Mouse (Mus musculus) heart, postnatal 25 days (tissue): ENCODE results near the gene Nepro. TPM values are rescaled to one million over a fixed set of nuclear protein-coding genes. Genes with fewer than 3 reads are reported as not detected.

Source experiments
- DNase-seq: peaks from one replicate; pipeline ENCODE4 v3.0.0; 2022; ENCODE audit warnings: low spot score
- intact Hi-C: fragments of 180-260 bp; cut with DNase I; formaldehyde crosslinking; loops from one replicate; pipeline ENCODE4 v1.15.1; 2025
- total RNA-seq, 2 experiments: library from RNA; stranded (reverse); gene quantifications; 2 replicates each; pipeline ENCODE4 v1.2.3; 2021

The Nepro gene
- total RNA-seq: 1 to 10 TPM; 3.5 to 4.2 TPM

DNA sequence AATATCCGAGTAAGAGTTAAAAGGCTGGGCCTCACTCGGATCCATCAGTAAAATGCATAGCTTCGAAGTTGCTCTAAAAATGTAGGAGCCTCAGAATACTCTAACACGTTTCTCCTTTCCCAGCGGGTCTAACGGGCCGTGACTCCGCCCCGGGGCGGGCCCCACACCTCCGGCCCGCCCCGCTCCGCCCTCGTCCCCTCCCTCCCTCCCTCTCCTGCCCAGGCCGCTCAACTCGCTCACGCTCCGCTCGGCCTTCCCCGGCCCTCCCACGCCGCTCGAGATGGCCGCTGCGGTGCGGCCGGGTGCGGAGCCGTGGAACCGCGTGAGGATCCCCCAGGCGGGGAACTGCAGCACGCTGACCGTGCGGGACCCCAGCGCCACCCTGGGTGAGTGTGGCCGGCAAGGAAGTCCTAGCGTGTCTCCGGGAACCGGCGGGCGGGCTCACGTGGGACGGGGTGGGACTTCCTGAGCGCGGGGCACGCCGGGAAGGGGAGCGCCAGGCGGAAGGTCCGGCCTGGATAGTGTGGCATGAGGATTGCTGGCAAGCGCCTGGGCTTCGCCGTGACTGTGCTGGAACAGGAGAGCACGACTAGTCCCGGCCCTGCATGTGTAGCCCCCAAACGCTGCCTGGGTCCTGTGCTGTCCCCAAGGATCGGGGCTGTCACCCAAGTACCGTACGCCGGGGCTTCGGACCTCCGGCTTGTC lies at the start of gene Nepro:
TSS of gene Nepro (plus strand) at position 219 of the 705 bp plus-strand sequence.
- peak; percentile 92 for DNase-seq
- intact Hi-C loops: loop anchor here (10.0 kb wide), 1 partner anchor 239 kb away; no protein-coding TSS in a partner anchor

DNA sequence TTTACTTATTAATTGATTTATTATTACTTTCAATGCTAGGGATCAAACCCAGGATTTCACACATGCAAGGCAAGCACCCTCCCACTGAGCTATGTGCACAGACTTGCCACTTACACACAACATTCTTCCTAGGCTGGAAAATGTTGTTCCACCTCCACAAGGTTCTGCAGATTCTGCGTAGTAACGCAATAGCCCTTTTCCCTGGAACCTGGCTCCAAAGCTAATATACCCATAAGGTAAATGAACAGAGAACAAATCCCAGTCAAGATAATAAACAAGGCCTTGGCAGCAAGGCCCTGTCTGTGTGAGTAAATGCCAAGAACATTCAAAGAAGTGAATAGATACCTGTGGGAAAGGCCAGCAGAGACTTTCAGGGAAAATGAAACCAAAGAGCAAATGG lies 47.7 kb upstream of the Nepro start:
- no peak for DNase-seq

DNA sequence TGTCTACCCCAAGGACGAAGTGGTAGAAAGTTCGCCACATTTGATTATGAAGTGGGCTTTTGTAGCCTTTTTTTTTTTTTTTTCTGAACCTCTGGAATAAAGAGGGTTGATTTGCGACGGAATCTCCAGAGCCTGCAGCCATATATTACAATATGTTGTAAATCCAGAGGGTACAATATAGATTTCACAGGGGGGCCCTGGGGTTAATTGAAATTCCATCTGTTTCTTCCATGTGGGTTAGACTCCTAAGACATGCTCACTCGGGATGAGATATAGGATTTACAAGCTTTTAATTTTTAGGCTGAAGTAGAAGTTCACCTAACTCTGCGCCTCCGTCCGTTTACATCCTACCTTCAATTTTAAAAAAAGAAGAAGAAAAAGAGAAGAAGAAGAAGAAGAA lies 45.0 kb upstream of the Nepro start:
- no peak for DNase-seq
- intact Hi-C loops: no loop called here

More for the DNA sequence above, 47.7 kb upstream of the Nepro start:
- intact Hi-C loops: no loop called here

DNA sequence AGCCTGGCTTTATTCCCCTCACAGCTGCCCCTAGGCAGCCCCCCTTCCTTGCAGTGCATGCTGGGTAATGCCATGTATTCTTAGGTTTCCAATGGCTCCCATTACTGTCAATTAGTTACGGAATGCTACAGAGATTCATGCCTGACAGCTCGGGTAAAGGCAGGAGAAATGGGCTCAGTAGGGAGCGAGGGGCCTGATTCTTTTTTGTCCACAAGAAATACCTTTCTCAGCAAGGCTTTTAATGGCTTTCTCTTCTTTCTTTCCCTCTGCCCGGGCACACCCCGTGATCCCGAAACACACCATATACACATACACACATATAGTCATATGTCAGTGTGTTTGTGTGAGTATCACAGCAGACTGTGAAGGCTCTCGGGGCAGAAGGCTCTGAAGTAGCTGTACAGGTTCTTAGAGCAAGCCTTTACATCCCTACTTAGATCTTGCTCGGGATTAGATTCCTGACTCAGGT lies 44.6 kb upstream of the Nepro start:
- intact Hi-C loops: no loop called here
- DNase-seq: no peak

DNA sequence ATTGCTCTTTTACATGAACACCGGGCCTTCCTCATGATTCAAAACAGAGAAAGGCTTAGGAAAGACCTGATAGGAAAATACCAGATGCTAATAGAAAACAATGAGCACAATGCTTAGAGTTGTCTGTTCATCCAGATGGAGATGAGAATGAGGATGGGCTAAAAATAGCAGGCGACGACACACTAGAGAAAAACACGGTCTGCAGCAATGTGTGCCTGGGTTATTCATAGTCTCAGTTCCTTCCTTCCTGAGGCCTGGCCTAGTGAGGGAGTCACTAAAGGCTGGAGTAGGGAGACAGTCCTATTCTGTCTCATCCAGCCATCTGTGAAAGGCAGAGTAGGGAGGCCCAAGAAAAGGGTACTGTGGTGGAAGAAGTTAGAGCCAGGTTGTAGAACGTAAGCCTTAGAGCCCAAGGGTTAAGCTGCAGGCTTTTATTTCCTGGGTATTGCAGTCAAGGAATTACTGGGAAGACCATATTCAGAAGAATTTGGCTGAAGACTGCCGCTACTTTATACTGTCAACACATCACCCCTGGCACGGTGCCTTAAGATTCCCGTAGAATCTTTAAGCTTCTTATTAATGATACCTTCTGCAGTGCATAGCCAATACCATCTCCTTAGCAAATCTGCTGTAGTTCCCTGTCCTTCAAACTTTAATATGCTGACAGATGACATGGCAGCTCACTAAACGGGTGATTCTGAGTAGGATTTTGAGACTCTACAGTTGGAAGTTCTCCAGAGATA lies 43.2 kb upstream of the Nepro start:
- intact Hi-C loops: no loop called here
- peak; percentile 7 for DNase-seq

DNA sequence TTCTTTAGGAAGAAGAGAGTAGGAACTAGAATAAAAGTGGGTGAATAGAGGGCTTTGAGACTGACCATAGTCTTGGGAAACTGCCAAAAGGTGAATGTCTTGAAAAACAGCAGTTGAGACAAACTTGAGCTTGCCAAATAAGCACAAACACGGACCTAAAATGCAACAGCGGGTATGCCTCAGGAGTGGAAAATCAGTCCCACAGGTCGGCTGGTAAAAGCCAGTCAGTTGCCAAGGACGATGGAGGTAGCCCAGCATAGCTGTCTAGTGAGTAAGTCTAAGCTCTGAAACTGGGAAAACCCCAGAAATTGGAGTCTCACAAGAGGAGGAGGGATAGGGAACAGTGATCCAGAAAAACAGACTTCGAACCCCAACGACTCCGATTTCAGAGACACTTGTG lies 39.5 kb upstream of the Nepro start:
- intact Hi-C loops: no loop called here
- DNase-seq: no peak

DNA sequence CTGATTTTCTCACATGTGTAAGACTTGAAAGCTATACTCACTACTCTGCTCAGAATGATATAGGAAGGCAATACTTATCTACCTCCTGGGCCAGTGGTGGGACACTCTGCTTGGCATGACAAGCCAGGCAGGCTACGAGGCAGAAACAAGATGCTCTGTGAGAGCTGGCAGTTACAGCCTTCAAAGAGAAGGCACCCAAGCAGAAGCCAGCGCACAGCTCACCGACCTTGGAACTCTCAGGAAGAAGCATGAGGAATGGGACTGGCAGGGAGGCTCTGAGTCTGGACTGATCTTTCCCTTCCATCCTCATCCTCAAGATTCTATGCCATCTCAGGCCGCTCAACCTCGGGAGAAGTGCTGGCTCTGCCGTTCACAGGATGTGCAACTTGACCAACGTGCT lies 38.7 kb upstream of the Nepro start:
- DNase-seq: no peak
- intact Hi-C loops: no loop called here

DNA sequence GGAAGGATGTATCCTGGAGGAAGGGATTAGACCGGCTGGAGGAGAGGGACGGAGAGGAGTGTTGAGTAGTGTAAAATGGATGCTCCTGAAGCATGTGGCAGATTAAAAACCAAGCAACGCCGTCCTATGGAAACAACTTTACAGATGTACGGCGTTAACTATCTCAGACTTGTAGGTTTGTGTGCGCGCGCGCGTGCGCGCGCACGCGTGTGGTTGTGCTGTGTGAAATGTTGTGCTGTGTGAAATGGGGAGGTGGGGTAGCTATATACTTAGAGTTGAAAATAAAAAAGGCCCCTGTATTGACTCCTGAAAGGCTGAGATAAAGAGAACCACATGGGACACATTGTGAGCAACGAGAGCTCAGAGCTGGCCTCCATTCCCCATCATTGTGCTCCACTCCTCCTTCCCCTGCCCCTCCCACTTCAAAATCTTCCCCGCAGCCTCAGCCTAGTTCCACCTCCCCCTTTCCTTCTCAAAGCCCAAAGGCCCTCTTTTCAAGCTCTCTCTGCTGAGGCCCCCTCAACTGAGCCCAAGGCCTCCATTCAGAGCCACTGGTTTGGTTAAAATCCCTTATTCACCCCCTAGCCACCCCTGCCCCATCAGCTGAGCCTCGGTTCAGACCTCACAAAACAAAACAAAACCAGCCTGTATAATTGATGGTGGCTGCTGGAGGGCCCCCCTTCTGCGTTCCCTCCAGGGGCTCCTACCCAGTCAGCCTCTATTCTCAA lies 36.9 kb upstream of the Nepro start:
- intact Hi-C loops: no loop called here
- no peak for DNase-seq

DNA sequence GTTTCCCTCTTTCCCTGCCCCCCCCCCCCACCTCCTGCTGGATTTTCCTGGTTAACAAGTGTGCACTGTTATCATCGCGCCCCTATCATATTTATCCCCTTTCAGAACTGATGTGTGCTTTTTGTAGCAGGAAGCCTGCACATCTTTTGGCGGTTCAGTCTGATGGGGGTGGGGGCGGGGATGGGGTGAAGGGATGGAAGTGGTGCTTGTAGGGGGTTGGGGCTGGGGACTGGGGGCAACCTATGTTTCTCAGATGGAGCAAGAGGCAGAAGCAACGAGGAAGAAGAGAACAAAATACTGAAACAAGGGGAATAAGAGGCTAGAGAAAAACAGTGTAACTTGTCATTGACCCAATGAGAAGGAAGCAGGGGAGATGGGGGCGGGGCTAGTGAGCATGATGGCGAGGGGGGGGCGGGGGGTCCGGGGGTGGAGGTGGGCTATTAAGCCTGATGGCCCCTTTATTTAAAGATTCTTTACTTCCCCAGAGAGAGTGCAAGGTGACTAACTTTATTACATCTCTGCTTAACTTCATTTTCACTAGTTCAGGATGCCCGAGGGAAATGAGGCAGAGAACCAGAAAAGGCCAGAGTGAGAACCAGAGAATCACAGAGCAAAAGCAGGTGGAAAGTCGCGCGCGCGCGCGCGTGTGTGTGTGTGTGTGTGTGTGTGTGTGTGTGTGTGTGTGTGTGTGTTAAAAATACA lies 36.2 kb upstream of the Nepro start:
- intact Hi-C loops: no loop called here
- no peak for DNase-seq

DNA sequence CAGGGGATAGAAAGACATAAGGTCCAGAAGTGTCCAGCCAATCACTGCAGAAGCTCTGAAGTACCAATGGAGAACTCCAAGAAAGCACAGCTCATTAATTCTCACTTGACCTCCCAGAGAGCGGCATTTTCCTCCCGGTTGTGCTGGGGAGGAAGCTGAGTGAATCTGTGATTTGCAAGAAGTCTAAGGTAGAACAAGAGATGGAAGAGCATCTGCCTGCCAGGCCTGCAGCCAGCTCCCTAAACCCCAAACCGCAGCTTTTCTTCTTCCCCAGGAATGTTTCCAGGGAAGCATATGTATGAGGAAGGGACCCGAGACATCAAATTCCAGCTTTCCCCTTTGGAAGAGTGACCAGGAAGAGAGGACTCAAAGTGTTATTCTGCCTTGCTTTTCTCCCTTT lies 35.6 kb upstream of the Nepro start:
- intact Hi-C loops: no loop called here
- DNase-seq: no peak

DNA sequence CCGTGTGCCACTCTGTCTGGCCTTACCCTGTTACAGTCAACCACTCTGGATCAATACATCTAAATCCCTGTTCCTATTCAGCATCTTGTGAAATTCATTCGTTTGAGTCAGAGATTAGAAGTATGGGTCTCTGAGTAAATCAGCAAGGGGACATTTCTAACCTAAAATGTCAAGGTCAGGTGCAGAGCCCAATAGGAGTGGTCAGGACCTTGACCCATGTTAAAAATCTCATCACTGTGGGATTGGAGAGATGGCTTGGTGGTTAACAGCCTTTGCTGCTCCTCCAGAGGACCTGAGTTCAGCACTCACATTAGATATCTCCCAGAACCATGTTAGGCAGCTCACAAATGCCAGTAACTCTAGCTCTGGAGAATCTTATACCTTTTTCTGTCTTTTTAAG lies 33.6 kb upstream of the Nepro start:
- no peak for DNase-seq
- intact Hi-C loops: loop anchor here (10.0 kb wide), 1 partner anchor 46 kb away; no protein-coding TSS in a partner anchor

DNA sequence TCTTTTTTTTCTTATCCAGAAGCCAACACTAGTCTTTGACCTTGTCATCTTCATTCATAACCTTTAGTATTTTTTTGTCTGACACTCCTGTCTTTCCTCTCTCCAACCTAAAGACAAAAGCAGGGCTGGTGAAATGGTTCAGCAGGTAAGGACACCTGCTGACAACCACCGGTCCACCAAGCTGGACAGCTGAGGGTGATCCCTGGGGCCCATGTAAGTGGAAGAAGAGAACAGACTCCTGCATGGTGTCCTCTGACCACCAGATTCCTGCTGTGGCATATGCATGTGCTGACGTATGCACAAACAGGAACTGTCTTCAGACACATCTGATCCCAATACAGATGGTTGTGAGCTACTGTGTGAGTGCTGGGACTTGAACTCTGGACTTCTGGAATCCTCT lies 33.0 kb upstream of the Nepro start:
- intact Hi-C loops: loop anchor here (10.0 kb wide), 1 partner anchor 46 kb away; no protein-coding TSS in a partner anchor

DNA sequence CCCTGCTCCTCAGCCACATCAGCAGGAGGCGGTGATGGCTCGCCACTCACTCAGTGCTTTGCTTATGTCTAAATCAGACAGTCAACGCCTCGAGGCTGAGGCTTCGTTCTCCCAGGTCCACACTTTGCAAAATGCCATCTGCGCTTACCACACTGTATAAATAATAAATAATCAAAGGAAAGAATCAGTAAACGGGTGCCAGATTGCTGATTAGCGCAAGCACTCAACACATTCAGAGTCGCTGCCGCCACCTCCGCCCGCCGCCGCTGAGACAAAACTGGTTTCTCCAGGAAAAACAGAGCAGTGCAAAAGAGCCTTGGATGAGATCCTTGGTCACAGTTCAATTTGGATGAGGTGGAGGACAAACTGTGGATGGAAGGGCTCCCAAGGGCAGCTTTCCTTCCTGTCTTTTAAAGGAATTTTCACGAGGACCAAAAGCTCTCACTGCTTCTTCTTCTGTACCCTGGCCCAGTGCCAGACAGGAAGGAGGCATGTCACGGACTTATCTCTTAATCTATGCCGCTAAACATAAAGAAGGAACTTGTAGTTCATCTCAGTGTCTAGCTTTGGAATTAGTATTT lies 32.5 kb upstream of the Nepro start:
- DNase-seq: peak; percentile 34
- intact Hi-C loops: loop anchor here (10.0 kb wide), 1 partner anchor 47 kb away; no protein-coding TSS in a partner anchor

More for the DNA sequence above, 33.0 kb upstream of the Nepro start:
- DNase-seq: no peak

DNA sequence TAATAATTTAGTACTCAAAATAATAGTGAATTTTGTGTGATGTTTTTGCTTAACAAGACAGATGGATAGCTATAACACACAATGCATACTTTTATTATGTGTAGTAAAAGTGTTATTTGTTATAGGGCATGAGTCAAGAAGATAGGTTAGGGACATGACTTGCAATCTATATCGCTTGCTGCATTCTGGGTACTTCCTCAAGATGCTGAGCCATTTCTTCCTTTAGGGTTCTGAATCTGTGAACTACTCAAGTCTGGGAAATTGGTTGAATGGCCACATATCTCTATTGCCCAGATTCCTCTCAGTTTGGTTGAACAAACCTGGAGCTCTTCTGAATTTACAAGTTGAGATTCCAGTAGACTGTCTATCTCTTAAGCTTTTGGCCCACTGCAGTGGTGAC lies 31.6 kb upstream of the Nepro start:
- DNase-seq: no peak
- intact Hi-C loops: loop anchor here (10.0 kb wide), 1 partner anchor 48 kb away; no protein-coding TSS in a partner anchor

DNA sequence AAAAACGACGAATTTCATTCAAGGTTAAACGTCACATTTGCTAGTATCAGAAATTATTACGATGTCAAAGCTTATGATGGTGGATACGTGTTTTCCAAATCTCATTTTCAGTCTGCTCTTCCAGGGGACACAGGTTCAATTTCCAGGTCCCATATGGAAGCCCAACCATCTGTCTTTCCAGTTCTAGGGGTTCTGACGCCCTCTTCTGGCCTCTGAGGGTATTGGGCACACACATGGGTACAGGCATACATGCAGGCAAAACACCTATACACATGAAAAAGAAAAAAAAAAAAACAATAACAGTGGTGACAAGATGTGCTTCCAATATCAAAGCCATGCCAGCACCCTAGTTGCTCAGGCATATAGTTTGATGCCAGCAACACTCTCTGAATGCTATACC lies 30.4 kb upstream of the Nepro start:
- DNase-seq: no peak
- intact Hi-C loops: loop anchor here (10.0 kb wide), 1 partner anchor 49 kb away; no protein-coding TSS in a partner anchor

DNA sequence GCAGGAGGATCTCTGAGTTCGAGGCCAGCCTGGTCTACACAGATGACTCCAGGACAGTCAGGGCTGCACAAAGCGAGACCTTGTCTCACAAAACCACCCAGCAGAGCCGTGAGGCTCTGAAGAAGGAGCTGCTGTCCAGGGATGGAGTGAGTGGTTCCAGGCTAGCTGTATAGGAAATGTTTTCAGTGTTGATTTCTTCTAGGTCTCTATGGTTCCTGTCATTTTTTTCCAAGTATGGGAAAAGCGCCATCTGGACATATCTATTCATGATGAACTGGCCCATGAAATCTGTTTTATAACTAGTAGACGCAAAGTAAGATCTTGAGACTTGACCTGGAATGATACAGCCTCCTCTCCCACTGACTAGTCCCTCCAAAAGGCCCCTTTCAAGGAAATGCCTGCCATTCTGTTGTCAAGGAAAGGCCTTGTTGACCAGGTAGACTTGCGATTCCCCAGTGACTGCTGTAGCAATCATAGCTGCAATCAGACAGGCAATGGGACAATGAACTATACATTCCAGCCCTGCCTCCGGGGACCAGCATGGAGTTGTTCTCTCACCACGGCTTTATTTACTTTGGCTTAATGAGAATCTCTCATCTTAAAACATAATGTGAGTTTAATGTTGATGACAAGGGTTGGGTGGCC lies 28.8 kb upstream of the Nepro start:
- intact Hi-C loops: loop anchor here (10.0 kb wide), 1 partner anchor 51 kb away; no protein-coding TSS in a partner anchor
- DNase-seq: no peak

DNA sequence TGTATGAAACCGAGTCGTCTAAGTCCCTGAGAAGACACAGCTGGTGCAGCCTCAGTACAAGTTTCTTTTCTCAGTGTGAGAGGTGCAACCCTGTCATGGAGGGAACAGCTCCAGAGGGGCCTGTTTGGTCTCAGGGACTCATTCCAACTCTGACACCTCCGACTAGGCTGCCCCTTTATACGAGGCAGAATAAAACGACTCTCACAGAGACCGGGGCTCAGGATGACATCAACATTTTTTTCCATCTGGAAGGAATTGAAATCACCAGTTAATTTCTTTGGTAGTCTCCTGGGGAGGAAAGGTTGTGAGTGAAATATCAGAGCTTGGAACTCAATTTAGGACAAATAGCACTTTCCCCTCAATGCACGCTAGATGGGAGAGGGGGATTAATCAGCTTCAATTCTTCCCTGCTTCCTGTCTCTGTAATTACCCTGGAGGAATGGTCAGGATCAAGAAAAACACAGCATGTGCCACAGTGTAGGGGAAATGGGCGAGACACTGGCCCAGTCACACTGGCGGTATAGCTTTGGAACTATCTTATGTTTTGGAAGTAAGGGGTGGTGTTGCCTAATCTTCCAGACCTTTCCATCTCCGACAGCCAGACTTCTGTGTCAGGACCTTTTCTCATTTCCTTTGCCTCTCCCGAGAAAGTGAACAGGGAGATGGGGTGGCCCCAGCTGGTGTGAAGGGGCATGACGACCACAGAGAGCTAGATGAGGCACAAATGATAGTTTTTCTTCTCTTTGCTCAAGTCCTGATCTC lies 28.1 kb upstream of the Nepro start:
- DNase-seq: peak; percentile 51
- intact Hi-C loops: loop anchor here (10.0 kb wide), 1 partner anchor 51 kb away; no protein-coding TSS in a partner anchor
